Mouse (Mus musculus) spleen, postnatal 14 days (tissue): ENCODE results near the gene R3hdm4.
"Not testable (repeated sequence)": the region's sequence is repeated elsewhere in the genome, so short reads cannot be mapped to it uniquely, and the experiment has no call there.

Experiments
- DNase-seq, 2 experiments: peaks; one replicate each; pipeline ENCODE4 v3.0.0; 2021 to 2022; ENCODE audit warnings: low spot score in 2 of 2

The R3hdm4 gene

DNA sequence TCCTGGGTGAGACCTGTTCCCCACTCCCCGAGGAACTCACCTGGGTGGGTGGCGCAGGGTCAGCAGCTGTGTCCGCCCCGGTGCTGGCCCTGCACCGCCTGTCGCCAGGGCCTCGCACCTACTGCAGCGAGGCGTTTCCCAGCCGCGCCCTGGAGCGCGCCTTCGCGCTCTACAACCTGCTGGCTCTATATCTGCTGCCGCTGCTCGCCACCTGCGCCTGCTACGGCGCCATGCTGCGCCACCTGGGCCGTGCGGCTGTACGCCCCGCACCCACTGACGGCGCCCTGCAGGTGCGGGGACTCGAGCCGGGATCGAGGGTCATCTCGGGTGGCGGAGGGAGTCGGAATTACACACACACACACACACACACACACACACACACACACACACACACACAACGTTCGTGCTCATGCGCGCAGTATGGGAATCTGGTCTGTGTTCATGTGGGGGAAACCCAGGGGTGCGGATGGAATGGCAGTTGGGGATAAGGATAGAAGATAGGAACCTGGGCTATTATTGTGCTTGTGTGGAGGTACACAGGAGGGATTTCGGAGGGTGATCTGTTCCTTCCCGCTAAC, at the start of gene R3hdm4:
R3hdm4 (minus strand) TSS at position 251 of the 578 bp plus-strand sequence.
- DNase-seq = no peak

DNA sequence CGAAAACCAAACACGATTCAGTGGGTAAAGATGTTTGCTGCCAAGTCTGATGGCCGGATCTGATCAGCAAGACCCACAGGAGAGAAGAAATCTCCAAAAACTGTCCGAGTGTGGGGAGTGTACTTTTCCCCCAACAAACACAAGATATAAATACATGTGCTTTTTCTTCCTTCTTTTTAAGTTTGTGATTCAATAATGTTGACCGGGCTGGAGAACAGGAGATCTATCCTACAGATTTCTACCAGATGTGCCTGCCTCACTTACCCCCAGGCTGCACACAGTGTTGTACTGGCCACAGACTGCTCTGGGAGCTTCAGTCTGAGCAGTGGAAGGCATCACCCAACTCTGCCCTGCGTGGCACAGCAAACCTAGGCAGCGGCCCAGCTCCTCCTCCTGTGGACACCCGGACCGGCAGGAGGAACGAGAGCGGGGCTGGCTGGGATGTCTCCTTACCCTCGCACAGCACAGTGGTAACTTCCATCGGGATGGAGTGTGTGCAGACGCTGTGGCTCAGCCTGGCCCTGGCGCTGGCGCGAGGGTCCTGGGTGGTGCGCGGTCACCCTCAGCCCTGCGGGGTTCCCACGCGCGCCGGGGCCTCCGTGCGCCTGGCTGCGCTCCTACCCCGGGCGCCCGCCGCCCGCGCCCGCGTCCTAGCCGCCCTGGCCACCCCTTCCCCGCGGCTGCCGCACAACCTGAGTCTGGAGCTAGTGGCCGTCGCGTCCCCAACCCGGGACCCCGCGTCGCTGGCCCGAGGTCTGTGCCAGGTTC, 49.6 kb upstream of the R3hdm4 start, which contains the start of gene Grin3b:
Grin3b (plus strand) TSS at position 301 of the 768 bp plus-strand sequence.
- no peak for DNase-seq

DNA sequence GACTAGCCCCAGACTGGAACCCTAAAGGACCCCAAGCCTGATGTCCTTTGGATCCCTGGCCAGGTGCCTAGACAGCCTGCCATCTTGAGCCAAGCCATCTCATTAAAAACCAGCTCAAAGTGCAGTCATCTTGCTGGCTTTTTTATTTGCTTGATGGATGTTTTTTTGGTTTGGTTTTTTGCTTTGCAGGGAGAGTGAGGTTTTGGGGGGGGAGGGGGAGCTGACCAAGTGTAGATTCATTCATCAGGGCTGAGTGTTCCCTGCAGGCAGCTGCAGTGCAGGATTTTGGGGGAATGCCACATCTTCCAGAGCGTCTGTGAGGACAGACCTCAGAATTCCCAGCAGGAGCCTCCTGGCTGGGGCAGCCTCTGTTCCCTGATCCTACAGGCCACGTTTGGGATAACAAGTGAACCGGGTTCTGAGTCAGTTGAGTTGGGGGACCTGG, 48.1 kb upstream of the R3hdm4 start:
- DNase-seq = no peak

DNA sequence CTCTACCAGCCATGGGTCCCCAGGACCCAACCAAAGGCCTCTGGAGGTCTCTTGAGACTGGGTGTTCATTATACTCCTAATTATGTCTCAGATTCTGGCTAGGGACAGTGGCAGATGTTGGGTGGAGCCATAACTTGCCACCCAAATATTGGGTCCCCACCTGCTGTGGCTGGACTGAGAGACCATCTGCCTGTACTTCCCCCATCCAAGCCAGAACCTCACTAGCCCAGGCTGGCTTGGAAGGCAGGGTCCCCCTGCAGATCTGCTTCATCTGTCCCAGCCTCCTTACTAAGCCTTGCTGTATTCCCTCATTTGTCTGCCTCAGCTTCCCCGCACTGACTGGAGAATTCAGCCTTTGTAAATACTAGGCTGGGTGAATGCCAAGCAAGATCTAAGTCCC, 47.2 kb upstream of the R3hdm4 start:
- no peak for DNase-seq

DNA sequence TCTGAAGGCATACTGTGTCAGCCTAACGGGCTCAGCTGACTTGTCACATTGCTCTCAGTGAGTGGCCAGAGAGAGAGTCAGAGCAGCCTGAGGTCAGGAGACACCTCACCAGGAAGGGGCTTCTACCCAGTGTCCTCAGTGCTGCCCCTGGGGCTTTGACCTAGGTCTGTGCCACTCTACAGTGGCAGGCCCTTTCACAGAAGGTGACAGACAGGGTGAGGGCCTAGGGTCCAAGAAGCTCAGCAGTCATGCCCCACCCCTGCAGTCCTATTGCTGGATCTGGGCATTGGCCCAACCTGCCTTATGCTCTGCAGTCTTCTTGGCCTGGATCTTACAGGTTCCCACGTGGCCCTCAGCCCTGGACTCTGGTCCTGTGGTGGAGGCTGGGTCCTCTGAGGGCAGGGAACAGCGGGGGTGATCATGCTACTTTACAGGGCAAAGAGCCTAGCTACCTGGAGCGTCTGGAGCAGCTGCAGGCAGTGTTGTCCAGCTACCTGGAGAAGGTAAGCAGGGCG, 45.9 kb upstream of the R3hdm4 start:
- no peak for DNase-seq

DNA sequence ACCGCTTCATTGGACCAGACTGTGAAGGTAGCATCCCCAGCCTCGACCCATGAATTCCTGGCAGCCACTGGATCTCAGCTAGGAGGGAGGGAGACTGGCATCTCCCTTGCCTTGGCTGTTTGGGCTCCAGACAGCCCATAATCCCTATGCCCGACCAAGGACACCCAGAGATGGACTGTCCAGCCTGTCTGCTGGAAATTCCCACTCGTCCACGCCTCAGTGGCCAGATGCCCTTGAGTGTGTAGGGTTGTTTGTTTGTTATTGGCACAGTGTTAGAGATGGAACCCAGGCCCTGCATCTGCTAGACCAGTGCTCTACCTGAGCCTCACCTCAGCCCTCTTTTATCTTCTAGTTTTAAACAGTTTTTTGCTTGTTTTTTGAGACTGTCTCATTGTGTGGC, 44.3 kb upstream of the R3hdm4 start:
- no peak for DNase-seq

DNA sequence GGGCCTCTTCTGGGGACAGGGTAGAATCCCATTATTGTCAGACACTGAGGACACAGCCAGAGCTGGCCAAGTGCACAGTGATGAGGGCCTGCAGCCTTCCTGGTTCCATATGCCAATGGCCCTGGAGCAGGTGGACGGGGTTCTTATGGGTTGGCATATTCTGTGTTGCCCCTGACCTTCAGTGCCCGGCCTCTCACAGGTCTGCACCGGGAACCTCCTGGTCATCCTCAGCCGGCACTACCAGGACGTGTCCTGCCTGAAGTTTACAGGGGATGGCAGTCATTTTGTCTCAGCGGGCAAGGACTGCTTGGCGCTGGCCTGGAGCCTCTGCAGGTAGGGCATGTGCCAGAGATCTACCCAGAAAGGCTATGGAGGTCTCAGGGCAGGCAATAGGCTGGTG, 43.7 kb upstream of the R3hdm4 start:
- no peak for DNase-seq

DNA sequence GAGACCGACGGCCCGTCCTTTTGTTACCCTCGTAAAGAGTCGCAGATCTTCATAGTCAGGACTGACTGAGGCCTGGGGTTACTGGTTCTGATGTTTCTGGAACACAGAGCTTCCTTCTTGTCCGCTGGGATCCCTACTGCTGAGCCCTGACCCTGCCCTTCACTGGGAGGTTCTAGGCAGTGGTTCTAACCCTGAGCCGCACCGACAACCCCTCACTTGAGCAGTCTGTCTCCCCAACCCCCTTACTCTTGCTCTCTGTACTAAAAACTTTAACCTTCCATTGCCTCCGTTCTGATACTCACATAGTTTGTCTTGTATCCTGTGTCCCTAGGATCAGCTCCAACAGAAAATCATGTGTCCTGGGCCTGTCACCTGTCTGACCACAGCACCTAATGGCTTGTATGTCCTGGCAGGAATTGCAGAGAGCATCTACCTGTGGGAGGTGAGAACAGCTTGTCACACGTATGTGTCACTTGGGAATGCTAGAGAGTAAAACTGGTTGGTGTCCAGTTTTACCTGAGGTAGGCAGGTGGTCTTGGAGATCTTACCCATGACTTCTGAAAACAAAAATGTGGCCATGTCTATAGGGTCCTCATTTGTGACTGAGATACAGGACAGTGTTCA, 39.8 kb upstream of the R3hdm4 start:
- DNase-seq = no peak

DNA sequence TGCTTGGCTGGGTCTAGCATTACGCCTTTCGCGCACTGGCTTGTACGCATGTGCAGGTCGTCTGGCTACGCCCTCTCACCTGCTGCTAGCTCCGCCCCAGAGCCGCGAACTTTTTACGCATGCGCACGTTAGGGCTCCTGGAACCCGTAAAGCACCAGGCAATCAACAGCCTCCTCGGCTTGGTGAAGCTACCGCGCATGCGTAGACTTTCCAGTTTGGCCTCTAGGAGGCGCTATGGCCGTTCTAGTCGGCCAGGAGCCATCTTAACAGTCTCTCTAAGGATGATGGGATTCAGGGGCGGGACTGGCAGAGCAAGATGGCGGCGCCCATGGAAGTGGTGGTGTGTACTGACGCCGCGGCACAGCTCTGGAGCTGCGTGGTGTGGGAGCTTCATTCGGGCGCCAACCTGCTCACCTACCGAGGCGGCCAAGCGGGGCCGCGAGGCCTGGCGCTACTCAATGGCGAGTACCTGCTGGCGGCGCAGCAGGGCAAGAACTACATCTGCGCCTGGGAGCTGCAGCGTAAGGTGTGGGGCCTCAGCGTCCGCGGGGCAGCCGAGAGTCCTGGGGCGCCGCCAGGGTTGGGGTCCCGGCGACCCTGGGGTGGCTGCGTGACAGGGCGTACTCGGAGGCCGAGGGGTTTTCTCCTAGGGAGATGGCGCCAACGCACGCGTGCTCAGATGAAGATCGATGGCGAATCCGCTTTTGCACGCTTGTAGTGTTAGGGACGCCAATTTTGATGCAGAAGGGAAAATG, 39.0 kb upstream of the R3hdm4 start, which contains the start of gene Wdr18:
Wdr18 (plus strand) TSS at position 306 of the 755 bp plus-strand sequence.
- DNase-seq = peak; percentile 100

DNA sequence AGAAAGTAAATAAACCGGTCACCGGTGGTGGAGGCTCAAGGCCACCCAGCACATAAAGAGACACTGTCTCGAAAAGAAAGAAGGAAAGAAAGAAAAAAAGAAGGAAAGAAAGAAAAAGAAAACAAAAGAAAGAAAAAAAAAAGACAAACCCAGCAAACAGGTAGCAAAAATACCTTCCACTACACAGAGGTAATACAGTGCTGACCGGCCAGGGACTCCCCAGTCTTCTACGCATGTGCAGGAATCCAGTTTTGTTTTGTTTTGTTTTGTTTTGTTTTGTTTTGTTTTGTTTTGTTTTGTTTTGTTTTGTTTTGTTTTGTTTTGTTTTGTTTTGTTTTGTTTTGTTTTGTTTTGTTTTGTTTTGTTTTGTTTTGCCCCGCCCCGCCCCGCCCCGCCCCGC, 38.4 kb upstream of the R3hdm4 start:
- not testable (repeated sequence) for DNase-seq

DNA sequence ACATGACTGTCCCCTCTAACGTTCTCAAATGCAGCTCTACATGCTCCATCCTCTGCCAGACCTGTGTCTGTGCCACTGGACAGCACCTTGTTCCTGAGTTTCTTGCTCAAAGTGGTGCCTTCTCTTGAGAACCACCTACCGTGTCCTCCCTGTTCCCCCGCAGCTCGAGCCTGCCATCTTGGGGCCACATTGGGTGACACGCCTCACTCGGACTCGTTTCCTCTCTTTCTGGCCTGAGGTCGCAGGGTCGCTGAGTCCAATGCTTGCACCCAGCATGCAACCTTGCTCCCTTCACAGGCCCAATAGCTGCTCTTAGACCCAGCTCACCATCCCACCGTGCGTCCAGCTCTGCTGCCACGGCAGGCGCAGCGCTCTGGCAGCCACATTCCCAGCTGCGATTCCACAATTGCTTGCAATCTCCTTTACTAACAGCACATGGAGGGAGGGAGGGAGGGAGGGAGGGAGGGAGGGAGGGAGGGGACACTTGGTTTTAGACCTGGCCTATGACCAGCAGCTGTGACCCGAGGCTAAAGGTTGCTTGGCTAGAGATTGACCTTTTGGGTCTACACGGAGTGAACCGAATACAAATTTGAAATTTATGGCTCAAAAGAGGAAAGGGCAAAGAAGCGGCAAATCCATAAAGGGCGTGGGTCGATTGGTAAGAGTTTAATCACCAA, 37.3 kb upstream of the R3hdm4 start:
- peak; percentile 75 to 88 for DNase-seq

DNA sequence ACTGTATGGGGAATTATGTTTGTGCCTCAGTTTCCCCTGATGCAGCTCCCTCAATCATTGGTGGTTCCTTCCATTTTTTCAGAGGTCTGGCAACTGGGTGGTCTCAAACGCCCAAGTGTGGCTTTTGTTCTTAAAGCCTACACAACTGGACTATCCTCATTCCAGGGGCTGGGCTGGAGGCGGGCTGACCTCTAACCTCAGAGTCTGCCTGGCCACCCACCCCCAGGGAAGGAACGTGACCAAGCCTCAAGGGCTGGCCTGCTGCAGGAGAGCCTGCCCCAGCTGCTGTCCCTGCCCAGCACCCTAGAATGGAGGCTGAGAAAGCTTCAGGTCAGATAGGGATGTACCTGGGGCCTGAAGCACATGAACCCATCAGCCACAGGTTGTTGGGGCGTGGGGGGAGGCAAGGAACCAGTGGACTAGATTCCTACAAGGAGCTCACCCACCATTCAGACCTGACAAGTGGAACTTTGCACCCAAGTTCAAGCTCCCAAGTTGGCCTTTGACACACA, 35.7 kb upstream of the R3hdm4 start:
- DNase-seq = no peak

DNA sequence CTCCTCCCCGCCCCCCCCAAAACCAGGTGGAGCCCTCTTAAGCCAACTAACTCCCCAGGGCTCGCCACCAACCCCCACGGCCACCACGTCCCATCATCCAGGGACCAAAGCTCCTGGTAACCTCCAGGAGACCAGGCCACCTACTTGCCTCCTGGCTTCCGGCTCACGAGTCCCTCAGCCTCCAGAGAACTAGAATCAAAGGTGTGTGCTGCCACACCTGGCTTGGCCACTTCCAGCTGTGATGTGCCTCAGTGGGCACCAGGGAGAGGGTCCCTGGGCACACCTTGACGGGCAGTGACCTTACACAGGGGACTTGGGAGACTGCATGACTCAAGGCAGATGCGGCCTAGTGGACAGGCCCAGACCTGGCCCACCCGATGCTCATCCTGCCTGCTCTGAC, 34.7 kb upstream of the R3hdm4 start:
- DNase-seq = no peak

DNA sequence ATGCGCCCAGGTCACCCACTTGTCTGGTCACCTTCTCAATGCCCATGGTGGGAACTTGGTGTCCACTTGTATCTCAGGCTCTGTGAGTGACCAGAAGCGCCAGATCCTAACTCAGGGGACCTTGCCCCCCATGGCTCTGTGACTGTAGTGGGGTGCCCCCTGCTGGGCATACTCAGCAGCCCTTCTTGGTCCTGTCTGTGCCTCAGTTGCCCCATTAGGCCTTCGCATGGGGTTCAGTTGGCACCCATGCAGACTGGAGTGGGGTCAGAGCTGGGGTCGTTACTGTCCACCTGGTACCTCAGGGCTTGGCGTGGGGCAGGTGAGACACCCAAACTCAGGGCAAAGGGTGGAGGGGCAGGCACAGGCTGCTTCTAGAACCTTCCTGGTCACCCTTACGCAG, 32.9 kb upstream of the R3hdm4 start:
- DNase-seq = peak in 1 of 2 experiments; percentile 54

DNA sequence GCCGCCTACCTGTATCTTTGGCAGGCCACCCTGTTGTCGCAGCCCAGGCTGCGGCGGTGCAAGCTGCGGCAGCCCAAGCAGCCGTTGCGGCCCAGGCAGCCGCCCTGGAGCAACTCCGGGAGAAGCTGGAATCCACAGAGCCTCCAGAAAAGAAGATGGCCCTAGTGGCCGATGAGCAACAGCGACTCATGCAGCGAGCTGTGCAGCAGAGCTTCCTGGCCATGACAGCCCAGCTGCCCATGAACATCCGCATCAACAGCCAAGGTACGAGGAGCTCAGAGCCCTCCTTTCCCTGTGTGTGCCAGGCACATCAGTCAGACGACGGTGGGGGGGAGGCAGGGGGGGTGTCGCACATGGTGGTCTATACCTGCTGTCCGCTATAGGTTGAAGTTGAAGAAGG, 29.7 kb upstream of the R3hdm4 start:
- DNase-seq = no peak

DNA sequence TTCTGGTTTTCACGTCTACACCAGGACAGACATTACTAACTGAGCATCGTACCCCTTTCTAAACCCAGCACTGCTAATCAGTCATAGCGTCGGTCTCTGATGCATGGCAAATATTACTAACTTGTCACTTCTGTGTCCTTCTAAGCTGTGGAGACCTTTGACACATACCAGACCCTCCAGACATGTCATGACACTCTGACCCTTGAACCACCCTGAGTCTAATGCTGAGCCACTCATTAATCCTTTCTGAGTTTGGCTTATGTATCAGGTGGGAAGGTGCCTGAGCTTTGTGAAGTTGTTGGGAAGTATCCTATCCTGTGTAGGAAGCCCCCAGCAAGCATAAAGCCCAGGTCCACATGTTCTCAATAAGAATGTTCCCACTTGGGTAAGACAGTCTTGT, 28.9 kb upstream of the R3hdm4 start:
- DNase-seq = no peak

DNA sequence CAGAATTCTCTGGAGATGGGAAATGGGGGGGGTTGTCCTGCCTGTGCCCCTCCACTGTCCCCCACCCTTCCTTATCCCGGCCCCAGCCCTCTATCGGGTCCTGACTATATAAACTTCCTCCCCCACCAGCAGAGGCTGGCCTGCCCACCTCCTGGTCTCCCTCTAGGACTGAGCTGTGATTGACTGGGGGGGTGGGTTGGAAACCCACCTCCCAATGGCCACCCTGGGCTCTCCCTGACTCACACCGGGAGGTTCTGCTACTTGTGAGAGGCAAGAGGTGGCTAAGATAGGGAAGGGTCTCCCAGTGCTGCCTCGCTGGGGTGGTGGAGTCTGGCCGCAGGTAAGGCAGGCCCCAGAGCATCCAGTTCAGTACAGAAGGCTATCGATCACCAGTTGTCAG, 26.5 kb upstream of the R3hdm4 start:
- no peak for DNase-seq

DNA sequence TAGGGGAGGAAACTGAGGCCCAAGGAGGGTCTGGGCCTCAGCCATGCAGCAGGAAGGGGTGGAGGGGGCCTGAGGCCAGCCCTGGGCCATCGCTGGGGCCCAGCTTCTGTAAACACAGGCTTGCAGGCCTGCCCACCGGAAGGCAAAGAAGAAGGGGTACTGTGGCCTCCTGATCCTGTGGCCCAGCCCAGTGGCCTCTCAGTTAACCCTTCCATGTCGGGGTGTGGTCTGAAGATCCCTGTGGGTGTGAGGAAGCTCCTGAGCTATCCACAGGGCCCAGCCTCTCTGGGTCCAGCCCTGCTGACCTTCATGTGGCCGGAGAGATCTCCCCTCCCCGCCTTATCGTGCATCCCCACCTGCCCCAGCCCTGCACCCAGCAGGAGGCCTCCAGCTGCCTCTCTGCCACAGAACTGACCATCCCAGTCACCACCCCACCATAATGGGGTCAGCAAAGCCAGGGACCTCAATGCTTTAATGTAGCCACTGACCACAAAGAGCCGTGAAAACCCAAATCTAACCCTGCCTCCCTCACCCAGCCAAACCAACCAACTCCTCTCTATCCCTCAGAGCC, 25.8 kb upstream of the R3hdm4 start:
- DNase-seq = no peak

DNA sequence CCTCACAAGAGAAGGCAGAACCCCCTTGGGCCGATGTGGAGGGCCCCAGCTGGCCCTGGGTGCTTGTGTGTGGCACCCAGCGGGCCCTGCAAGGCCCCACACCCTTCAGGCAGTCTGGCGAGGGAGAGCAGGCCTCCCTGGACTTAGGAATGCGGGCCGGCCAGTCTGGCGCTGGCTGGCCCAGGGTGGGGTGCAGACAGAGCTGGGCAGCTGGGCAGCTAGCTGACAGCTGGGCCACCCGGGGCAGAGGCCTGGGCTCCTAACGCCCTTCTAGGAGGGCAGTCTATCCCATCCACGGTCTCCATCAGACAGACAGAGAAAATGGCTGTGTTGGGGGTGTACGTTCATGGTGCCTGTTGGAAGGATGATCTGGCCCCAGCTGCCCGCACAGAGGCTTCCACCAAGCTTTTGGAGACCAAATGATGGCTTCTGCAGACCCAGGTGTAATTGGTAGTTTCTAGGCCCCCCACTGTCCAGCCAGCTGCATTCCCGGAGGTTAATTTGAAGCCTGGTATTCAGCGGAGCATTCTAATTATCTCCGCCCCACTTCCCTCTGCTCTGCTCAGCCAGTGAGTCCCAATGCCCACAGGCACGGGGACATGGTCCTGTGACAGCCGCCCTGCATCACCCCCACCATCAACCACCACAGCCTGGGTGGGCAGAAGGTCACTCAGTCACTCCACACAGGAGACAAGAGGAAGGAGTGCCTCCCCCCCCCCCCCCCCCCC, 24.7 kb upstream of the R3hdm4 start:
- DNase-seq = no peak

DNA sequence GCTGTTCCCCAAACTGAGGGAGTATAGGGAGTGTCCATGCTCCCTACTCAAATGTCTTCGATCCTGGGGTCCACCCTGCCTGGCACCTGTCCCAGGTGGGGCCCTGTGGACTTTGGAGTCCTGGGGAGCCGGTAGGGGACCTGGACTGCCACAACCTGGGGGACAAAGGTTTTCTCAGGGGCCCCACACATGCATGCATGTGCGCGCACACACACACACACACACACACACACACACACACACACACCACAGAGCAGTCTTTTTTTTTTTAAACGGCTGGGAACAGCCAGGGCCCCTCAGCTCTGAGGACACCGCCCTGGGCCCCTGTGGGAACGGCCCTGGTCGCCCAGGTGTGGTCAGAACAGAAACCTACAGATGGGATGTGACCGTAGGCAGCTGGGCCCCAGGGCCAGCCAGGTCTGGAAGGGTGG, 22.5 kb upstream of the R3hdm4 start:
- DNase-seq = no peak
